Mouse (Mus musculus): ENCODE results near the gene Inip. TPM values are rescaled to one million over a fixed set of nuclear protein-coding genes. Genes with fewer than 3 reads are reported as not detected.

Gene Inip
- polyA plus RNA-seq, 1 experiment from 2014 or later, result 53.5 TPM

GRCm38 (mm10) chr4:59725579-59725978 is 75.8 kb downstream of the Inip start:
- Histone ChIP-seq H3K4me1 (ENCODE audit: control insufficient read depth, insufficient read depth, low read length) (peaks cover 5% of the 10 kb centered on the region; the same call in 1 of the 2 replicates), H3K27me3 (ENCODE audit: control insufficient read depth, insufficient read depth, low read length) (no peaks in the 10 kb centered on the region), H3K9me3 (ENCODE audit: control insufficient read depth, low read length) (no peaks in the 10 kb centered on the region), H3K36me3 (ENCODE audit: control insufficient read depth, insufficient read depth, low read length) (no peaks in the 10 kb centered on the region; the same call in 1 of the 2 replicates), H3K4me2 (ENCODE audit: low read depth, low read length) (no peak overlapping the region), H3K9ac (replicated peaks; ENCODE audit: low read depth, low read length) (no peak overlapping the region), H3K27ac (ENCODE audit: low read depth, low read length) (no peak overlapping the region), H3K4me3 (ENCODE audit: low read depth, low read length) (no peak overlapping the region)
- ATAC-seq (ENCODE audit: low read depth), result no peak
- 89% methylated on average over 4 of the region's 4 CpGs for WGBS

DNA sequence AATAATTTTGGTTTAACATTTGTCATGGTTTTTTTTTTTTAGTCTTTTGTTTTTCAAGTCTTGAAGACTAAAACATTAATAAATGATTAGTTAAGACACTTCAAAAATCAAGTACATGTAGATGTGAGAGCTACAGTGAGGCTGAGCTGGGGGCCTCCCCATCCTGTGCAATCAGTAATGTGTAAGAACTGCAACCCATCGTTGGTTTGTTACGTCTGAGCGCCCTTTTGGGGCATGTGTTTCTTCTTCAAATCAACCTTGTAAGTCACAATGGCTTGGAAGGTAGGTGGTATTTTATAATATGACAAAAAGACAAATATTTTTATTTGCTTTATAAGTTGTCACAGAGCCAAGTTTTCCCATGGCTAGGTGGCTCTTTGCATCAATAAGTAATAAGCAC is 79.6 kb downstream of the Inip start:
- no peak overlapping the region for H3K4me2 ChIP-seq (ENCODE audit: low read depth, low read length)
- H3K27ac ChIP-seq (ENCODE audit: low read depth, low read length), result no peak overlapping the region
- no peak overlapping the region for H3K9ac ChIP-seq (replicated peaks; ENCODE audit: low read depth, low read length)
- H3K9me3 ChIP-seq (ENCODE audit: control insufficient read depth, low read length), result no peaks in the 10 kb centered on the region
- peaks cover 9% of the 10 kb centered on the region for H3K4me1 ChIP-seq (ENCODE audit: control insufficient read depth, insufficient read depth, low read length)
- no peak overlapping the region for H3K4me3 ChIP-seq (ENCODE audit: low read depth, low read length)
- no peak for ATAC-seq (ENCODE audit: low read depth)
- no peaks in the 10 kb centered on the region; the same call in 1 of the 2 replicates for H3K36me3 ChIP-seq (ENCODE audit: control insufficient read depth, insufficient read depth, low read length)
- no peaks in the 10 kb centered on the region for H3K27me3 ChIP-seq (ENCODE audit: control insufficient read depth, insufficient read depth, low read length)
- WGBS, result 86% methylated on average over 3 of the region's 3 CpGs

Other genes starting within 250 kb of the Inip start
- 39.5 and 45.3 TPM in 2 replicates for gene Hsdl2, start 220.0 kb downstream of the Inip start, polyA plus RNA-seq (2014; fragmentation: Nextera tagmentation; extraction: Ambion mirVana)
- 59.8 and 64.6 TPM in 2 replicates for gene E130308A19Rik, start 175.4 kb downstream of the Inip start, polyA plus RNA-seq (2014; fragmentation: Nextera tagmentation; extraction: Ambion mirVana)
- 18.9 and 20.5 TPM in 2 replicates for gene Snx30, start 4.3 kb upstream of the Inip start, polyA plus RNA-seq (2014; fragmentation: Nextera tagmentation; extraction: Ambion mirVana)
- 0.07 and 0.12 TPM in 2 replicates for gene Slc46a2, start 113.5 kb upstream of the Inip start, polyA plus RNA-seq (2014; fragmentation: Nextera tagmentation; extraction: Ambion mirVana)
- gene Mup4, start 159.1 kb upstream of the Inip start, polyA plus RNA-seq (2014; fragmentation: Nextera tagmentation; extraction: Ambion mirVana), result not detected in 2 replicates
- gene Mup6, start 162.7 kb upstream of the Inip start, polyA plus RNA-seq (2014; fragmentation: Nextera tagmentation; extraction: Ambion mirVana), result not detected in 2 replicates

All from neural tube, embryonic 14.5 days (tissue).